Mouse (Mus musculus): ENCODE data around the gene Gpc5. TPM values are rescaled to one million over a fixed set of nuclear protein-coding genes. Genes with fewer than 3 reads are reported as not detected.

Gene Gpc5
- total RNA-seq, 2 experiments from 2014 or later, result not detected

GRCm38 (mm10) chr14:115831219-115831755 lies 739.3 kb downstream of the Gpc5 start:
- DNase-seq (ENCODE audit: low spot score), result peak; percentile 41

- no peak for DNase-seq (ENCODE audit: low spot score)
These were observed 740.0 kb downstream of the Gpc5 start for GRCm38 (mm10) chr14:115831854-115832625.

- no peak for DNase-seq (ENCODE audit: low spot score)
These were observed 751.8 kb downstream of the Gpc5 start for GRCm38 (mm10) chr14:115843783-115844182.

- no peak for DNase-seq (ENCODE audit: low spot score)
These were observed 752.9 kb downstream of the Gpc5 start for GRCm38 (mm10) chr14:115844773-115845427.

- DNase-seq (ENCODE audit: low spot score), result no peak
These were observed 777.1 kb downstream of the Gpc5 start for GRCm38 (mm10) chr14:115869127-115869526.

- DNase-seq (ENCODE audit: low spot score), result no peak
These were observed 884.0 kb downstream of the Gpc5 start for GRCm38 (mm10) chr14:115976062-115976461.

- no peak for DNase-seq (ENCODE audit: low spot score)
These were observed 887.2 kb downstream of the Gpc5 start for GRCm38 (mm10) chr14:115979233-115979632.

- DNase-seq (ENCODE audit: low spot score), result no peak
These were observed 898.7 kb downstream of the Gpc5 start for GRCm38 (mm10) chr14:115990764-115991163.

GRCm38 (mm10) chr14:115993520-115994106 lies 901.6 kb downstream of the Gpc5 start:
- no peak for DNase-seq (ENCODE audit: low spot score)

GRCm38 (mm10) chr14:115998931-115999330 lies 906.9 kb downstream of the Gpc5 start:
- DNase-seq (ENCODE audit: low spot score), result no peak

- DNase-seq (ENCODE audit: low spot score), result no peak
These were observed 995.0 kb downstream of the Gpc5 start for GRCm38 (mm10) chr14:116087010-116087409.

GRCm38 (mm10) chr14:116127943-116128342 lies 1035.9 kb downstream of the Gpc5 start:
- no peak for DNase-seq (ENCODE audit: low spot score)

- no peak for DNase-seq (ENCODE audit: low spot score)
These were observed 1045.3 kb downstream of the Gpc5 start for GRCm38 (mm10) chr14:116137330-116137729.

- DNase-seq (ENCODE audit: low spot score), result no peak
These were observed 1045.8 kb downstream of the Gpc5 start for GRCm38 (mm10) chr14:116137772-116138171.

GRCm38 (mm10) chr14:116162586-116162985 lies 1070.6 kb downstream of the Gpc5 start:
- no peak for DNase-seq (ENCODE audit: low spot score)

GRCm38 (mm10) chr14:116167401-116167800 lies 1075.4 kb downstream of the Gpc5 start:
- no peak for DNase-seq (ENCODE audit: low spot score)

GRCm38 (mm10) chr14:116169129-116169528 lies 1077.1 kb downstream of the Gpc5 start:
- no peak for DNase-seq (ENCODE audit: low spot score)

GRCm38 (mm10) chr14:116186981-116187380 lies 1095.0 kb downstream of the Gpc5 start:
- DNase-seq (ENCODE audit: low spot score), result no peak

- peak; percentile 1 for DNase-seq (ENCODE audit: low spot score)
These were observed 1115.0 kb downstream of the Gpc5 start for GRCm38 (mm10) chr14:116206977-116207376.

- DNase-seq (ENCODE audit: low spot score), result no peak
These were observed 1116.6 kb downstream of the Gpc5 start for GRCm38 (mm10) chr14:116208581-116208980.

GRCm38 (mm10) chr14:116209045-116209444 lies 1117.0 kb downstream of the Gpc5 start:
- no peak for DNase-seq (ENCODE audit: low spot score)

- no peak for DNase-seq (ENCODE audit: low spot score)
These were observed 1118.3 kb downstream of the Gpc5 start for GRCm38 (mm10) chr14:116210304-116210703.

Measured in gastrocnemius, adult 18-20 months (tissue).